11 mouse cellular contexts compared by ENCODE assay signal in the genomic region with DNA sequence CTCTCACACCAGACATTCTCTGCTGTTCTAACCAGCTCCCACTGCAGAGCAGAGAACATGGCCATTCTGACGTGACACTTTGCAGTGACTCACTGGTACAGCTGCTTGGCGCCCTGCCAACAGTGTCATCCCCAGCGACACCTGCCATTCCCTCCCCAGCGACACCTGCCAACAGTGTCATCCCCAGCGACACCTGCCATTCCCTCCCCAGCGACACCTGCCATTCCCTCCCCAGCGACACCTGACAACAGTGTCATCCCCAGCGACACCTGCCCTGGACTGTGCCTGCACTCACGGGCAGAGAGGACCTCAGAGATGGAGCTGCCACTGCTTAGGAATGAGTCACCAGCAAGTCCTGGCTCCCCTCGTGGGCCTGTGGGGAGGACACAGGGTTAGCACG. TPM values are rescaled to one million over a fixed set of nuclear protein-coding genes. Genes with fewer than 3 reads are reported as not detected.
DNase-seq lines count a peak whose midpoint lies in the region; ATAC-seq lines count a peak whose summit lies in the region.
"Had no signal": no experiment of that assay in that cellular context is flagged by ENCODE, and none has a peak within 500 bp of the region (broad histone marks: within the 10 kb centered on the region; RNA-seq: fewer than 3 reads in every experiment).

No protein-coding gene starts in this region.

- peak; percentile 37 to 76 for DNase-seq in cerebellum, postnatal 14 days
- peak; percentile 59 for DNase-seq in testis, postnatal 10 days (ENCODE audit: low spot score)
- no peak for DNase-seq in testis, postnatal 14 days (ENCODE audit: low spot score)
- peak; percentile 62 for DNase-seq in adrenal gland, postnatal 14 days
- DNase-seq in layer of hippocampus, postnatal 10 days (ENCODE audit: low spot score in 2 of 2): no peak
- no peak for DNase-seq in ovary, postnatal 36 days (ENCODE audit: low spot score)
- DNase-seq: kidney, adult 11 months; liver, embryonic 13.5 days; midbrain, embryonic 14.5 days; spleen, adult 18-20 months had no signal

- no peak for ATAC-seq in cerebellum, adult (ENCODE audit: insufficient number of reproducible peaks, low FRiP score, low TSS enrichment)

RNA-seq across cellular contexts. Expression of gene Col17a1, which starts 37.0 kb away (rescaled TPM):
- 0.22 and 0.71 TPM in 2 replicates for total RNA-seq in adrenal gland, postnatal 14 days (2021)
- under 1 TPM; 0.16 to 0.25 TPM for total RNA-seq in layer of hippocampus, postnatal 10 days (2021)

Comparison
In these comparisons a context has a peak if more than half of its experiments do, and no peak if none do; other contexts are left out.
1. DNase-seq: peak in cerebellum, postnatal 14 days (2 of 2), testis, postnatal 10 days (single experiment) and adrenal gland, postnatal 14 days (single experiment); none in testis, postnatal 14 days (single experiment), layer of hippocampus, postnatal 10 days (0 of 2) and ovary, postnatal 36 days (single experiment).